Mouse (Mus musculus): ENCODE results near the gene Xpo5.

Gene Xpo5

DNA sequence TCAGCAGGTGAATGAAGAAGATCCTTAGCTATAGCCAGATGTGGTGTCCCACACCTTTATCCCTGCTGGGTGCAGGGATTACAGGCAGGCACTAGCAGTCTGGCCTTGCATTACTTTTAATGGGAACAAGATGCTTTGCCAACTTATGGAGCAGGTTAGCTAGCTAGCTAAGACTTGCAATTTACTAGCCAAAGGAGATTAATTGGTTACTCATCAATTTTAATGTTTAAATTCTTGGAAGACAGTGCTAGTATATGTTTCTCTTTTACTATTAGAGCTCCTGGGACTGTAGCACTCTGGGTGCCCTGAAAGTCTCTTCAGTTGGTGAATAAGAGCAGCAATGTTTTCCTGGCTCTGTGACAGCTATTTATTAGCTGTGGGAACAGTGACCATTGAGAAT is 4.1 kb downstream of the Xpo5 start:
- no peak for DNase-seq

DNA sequence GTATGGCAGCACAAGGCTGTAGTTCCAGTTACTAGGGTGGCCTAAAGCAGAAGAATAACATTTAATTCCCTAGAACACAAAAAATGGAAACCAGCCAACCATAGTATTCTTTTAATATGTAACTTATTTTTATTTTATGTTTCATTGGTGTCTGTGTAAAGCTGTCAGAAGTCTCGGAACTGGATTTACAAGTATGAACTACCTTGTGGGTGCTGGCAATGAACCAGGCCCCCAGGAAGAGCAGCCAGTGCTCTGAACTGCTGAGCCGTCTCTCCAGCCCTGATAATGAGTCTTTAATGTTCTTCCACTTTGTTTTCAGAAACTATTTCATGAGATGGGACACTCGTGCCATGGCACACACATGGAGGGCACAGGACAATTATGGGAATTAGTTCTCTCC is 8.0 kb downstream of the Xpo5 start:
- no peak for DNase-seq

DNA sequence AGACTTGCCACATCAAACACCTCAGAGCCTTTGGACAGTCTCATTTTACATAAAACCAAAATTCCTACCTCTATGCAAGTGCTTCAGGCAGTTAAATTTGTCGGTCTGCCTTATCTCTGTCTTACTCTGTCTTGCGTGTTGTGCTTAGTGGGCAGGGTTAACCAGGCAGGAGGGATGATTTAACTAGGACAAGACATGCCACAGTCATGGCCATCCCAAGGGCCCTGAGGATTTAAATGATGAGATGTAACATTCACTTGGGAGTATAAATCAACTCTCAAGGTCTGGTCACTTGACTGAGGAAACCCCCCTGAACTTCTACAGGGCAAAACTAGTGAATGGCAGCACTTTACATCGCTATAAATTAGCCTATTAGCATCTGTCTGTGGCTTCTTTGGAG is 19.0 kb downstream of the Xpo5 start:
- no peak for DNase-seq

DNA sequence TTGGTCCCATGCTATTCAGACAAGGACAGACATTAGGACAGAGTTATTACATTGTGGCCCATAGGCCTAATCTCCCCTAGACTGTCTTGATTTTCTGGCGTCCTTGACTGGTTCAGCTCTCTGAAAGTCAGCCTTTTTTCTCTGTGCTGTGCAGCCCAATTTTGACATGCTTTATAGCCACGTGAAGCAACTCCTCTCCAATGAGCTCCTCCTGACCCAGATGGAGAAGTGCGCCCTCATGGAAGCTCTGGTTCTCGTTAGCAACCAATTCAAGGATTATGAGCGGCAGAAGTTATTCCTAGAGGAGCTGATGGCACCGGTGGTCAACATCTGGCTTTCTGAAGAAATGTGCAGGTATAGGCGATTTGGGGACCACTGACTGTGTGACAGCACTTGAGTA is 25.0 kb downstream of the Xpo5 start:
- no peak for DNase-seq

DNA sequence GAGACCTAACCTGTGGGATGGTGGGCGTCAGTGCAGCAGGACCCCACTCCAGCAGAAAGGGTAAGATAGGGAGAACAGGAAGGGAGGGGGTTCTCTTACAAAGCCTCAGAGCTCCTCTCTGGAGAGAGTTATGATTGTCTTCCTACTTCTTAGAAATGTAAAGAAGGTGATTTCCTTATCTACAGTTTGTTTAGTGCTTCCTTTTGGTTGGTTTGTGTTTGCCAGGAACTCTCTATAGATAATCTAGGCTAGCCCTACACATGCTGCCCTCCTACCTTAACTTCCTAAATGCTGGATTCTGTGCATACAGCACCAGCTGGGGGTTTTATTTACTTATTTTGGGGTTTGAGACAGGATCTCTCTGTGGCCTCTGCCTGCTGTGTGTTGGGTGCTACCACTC is 33.5 kb downstream of the Xpo5 start:
- no peak for DNase-seq

DNA sequence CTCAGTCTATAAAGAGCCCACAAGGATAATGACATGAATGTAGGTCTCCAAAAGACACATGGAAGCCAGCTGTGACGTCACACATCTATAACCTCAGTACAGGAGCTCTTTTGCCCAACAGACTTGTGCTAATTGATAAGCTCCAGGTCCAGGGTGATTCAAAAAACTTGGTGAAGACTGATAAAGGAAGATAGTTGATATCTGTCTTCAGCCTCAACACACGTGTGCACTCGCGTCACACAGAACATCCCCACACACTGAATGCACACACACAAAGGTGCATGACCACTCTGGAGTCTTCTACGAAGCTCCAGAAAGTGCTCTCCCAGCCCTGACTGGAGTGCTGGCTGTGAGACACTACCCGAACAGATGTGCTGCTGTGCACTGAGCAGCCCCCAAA is 34.5 kb downstream of the Xpo5 start:
- DNase-seq, result no peak

DNA sequence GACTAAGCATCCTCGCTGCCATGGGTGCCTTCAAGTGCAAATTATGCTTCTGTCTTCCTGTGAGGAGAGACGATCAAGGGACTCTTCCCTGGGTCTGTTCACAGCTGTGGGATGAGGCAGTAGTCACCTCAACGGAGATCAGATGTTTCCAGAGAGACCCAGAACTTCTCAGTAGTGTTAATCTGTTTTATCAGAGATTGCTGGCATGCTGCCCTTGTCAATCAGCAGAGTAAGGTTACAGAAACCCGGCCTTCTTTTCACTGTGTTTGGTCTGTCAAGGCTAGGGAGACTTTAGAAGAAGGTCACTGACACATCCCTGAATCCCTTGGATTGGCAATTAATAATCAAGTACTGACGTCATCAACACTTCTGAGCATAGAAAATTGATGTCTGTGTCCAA is 34.9 kb downstream of the Xpo5 start:
- no peak for DNase-seq

DNA sequence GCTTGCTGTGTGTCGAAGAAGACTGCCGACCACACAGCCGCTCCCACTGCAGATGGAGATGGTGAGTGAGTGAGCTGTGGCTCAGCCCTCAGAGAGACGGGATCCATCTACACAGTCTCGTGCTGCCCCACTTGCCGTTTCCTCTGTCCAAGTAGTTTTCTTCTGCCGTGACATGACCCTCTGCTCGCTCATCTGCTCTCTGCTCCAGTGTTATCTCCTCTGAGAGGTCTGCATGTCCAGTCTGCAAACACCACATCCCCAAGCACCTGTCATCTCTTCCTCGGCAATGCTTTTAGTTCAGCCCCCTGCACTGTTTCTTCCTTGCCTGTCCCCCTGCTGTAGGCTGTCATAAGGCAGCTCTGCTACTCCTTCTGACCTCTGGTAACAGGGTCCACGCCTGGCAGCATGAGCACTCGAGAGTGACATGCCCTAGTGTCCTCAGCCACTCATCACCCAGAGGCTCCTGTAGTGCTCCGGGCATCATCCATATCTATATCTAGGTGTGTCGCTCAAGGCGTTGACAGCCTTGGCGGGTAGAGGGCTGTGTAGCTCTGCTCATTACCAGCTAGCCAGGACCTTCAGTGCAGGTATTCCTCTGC is 37.0 kb downstream of the Xpo5 start:
- DNase-seq, result no peak

DNA sequence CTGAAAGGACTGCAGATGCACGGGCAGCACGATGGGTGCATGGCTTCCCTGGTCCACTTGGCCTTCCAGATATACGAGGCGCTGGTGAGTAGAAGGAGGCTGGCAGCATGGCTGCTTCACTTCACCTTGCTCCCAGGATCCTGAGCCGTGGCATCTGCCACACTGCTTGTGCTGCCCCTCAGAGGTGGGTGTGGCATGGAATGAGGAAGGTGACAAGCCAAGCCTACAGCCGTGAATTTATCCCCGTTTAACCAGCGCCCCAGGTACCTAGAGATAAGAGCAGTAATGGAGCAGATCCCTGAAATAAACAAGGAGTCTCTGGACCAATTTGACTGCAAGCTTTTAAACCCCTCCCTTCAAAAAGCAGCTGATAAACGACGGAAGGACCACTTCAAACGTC is 38.9 kb downstream of the Xpo5 start:
- DNase-seq, result peak; percentile 7

DNA sequence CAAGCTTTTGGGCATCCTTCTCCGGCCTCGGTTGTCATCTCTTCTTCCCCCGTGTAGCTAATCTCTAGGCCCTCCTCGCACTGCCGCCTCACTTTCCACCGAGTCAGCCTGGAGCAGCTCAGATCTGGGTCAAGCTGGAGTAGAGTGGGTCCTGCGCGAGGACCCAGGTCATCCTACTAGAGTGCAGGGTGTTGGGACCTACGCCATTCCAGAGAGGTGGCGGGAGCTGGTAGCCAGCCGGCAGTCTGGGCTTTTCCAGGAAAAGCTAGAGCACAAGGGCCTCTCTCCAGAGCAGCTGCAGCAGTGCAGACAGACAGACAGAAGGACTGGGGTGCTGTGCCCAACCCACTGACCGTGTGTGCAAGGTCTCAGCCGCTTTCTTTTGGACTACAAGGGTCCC is 39.7 kb downstream of the Xpo5 start:
- peak; percentile 5 for DNase-seq

DNA sequence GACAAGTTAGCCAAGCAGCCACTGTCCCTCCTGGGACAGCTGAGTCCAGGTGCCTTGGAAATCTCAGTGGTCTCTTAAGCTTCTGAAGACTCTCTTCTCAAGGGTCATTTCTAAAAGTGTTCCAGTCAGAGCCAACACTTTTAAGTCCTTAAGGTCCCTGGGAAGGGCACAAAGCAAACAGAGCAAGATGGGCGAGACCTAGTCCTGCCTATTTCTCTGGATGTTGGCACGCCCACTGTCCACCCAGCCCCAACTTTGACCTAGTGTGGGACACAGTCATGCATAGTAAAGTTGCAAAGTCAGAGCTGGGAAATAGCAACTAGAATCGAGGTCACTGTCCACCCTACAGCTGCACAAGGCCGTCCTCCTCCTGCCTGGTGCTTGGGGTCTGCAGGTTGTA is 40.4 kb downstream of the Xpo5 start:
- no peak for DNase-seq

DNA sequence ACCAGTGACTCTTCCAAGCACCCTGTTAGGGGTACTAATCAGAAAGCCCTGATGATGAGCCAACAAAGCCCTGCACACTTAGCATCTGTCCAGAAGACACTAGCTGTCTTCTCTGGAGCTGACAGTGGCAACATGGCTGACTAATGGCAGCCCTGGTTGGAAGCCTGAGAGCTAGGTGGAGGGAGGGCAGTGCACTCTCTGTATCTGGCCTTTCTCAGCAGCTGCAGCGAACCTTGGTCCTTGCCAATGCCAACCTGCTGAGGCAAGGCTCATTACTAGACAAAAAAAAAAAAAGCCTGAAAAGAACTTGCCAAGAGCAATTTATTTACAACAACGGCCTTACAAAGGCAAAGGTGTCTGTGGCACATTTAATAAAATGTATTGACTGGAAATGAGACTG is 41.0 kb downstream of the Xpo5 start:
- no peak for DNase-seq

DNA sequence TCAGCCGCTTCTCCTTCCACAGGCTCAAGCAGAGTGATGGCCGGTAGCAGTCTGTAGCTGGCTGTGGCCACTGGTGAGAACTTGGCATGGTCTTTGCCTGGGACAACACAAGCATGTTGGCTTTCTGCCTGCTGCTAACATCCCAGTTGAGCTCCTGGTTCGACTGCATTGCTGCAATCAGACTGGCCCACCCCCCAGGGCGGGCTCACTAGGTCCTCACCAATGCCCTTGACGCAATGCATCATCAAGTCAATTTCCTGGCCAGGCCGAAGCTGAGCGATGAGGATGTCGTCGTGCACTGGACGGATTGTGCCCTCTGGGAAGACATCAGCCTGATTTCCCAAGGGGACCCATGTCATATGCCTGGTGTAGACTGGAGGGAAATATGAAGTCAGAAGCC is 42.0 kb downstream of the Xpo5 start:
- peak; percentile 29 for DNase-seq

DNA sequence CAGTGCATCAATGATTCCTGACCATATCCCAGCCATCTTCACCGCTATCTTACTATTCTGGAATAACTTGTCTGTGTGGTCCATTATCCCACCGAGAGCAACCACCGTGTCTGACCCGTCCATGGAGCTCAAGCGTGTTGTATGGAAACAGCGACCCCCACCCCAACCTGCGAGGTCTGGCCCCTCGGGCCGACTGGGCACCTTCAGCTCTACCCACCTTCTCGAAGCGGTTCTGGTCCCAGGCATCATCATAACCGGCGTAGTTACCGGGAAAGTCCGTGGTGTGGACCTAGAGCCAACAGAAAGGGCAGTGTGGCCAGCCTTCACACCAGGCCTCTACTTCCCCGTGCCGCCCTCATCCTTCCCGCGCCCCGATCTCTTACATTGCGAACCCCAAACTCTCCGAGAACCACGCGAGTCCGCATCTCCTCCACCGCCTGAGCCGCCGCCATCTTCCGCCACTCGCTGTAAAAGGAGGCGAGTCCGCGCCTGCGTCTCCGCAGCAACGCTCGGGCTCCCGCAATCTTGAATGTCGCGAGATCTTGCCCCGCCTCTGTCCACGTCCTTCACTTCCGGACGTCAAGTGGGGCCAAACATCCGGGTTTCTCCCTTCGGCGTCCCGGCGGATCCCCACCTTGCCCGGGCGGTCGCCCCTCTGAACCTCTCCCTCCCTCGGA is 45.1 kb downstream of the Xpo5 start, which contains the start of the genes Polr1c and Yipf3:
TSS of gene Polr1c (minus strand) at position 543 of the 677 bp plus-strand sequence.
TSS of gene Yipf3 (plus strand) at position 569 of the 677 bp plus-strand sequence.
- DNase-seq, result peak; percentile 94

DNA sequence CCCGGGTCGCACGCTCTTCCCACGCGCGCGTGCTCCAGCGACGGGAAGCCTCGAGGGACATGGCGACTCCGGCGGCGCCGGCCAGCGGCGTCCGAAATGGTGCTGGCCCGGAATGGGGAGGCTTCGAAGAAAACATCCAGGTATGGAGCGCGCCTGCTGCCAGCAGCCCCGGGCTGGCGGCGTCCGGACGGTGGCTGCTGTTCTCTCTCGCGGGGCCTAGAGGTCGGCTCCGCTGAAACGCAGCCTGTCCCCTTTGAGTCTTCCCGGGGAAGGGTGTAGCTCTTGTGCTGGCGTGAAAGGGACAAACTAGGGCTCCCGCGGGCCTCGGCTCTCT is 45.6 kb downstream of the Xpo5 start:
- DNase-seq, result no peak

DNA sequence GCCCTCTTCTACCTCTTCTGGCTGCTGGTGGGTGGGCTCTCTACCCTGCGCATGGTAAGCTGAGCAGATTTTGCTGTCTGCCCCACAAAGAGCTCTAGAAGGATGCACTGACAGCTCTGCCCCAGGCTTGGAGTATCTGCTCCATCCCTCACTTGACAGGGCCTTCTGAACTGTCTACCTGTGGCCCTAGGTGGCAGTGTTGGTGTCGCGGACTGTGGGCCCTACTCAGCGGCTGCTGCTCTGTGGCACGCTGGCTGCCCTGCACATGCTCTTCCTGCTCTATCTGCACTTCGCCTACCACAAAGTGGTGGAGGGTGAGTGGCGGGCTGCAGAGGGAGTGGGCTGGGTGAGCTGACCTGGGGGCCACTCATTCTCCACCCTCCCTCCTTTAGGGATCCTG is 48.6 kb downstream of the Xpo5 start:
- no peak for DNase-seq

DNA sequence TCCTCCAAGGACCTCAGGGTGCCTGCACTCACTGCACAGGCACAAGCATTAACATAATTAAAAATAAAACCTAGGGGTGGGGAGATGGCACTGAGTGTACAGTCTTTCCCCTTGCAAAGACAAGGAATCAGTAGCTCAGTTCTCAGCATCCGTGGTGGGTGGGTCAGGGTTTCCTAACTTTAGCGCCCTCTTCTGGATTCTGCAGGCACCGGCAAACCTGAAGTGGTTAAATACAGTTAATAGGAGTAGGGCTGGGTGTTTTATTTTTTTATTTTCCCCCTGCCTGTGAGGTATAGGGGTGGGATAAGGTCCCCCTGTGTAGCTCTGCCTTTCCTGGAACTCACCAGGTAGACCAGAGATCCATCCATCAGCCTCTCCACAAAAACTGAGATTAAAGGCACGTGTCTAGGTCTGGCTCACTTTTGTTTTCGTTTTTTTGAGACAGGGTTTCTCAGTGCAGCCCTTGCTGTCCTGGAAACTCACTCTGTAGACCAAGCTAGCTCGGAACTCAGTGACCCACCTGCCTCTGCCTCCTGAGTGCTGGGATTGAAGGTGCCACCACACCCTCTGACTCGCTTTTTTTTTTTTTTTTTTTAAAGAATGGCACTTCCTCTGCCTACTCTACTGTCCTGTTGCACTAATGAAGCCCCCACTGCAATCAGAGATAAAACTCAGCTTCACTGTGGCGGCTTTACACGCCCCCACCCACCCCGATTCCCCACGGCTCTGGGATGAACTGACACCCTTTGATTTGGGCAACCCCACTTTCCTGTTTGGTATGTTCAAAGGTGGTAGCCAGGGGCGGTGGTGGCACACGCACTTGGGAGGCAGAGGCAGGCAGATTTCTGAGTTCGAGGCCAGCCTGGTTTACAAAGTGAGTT is 50.2 kb downstream of the Xpo5 start:
- DNase-seq, result no peak

DNA sequence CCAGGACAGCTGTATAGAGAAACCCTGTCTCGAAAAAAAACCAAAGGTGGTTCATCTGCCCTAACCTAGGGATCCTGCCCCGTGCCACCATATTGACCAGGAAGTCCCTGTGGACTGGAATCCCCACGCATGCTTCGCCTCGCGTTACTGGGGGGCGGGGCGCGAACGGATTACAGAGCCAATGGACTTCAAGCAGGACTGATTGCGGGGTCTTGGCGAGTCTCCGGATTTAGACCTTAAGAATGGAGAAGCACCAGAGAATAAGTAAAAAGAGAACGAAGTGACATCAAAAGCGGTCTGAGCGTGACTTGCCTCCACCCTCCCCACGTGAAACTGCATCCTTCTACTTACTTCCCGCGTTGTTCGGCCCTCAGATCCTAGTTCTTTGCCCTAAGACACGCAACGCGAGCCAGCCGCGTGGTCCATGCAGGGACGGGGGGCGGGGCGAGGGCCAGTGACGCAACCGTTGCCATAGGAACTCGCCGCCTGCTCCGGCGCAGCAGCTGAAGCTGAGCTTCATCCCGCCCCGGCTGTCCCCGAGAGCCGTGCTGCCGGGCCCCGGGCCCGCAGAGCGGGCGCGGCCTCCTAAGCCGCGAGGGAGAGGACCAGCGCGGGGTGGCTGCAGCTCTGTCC is 51.0 kb downstream of the Xpo5 start, which contains the start of gene Lrrc73:
TSS of gene Lrrc73 (plus strand) at position 80 of the 633 bp plus-strand sequence.
- peak; percentile 89 for DNase-seq

DNA sequence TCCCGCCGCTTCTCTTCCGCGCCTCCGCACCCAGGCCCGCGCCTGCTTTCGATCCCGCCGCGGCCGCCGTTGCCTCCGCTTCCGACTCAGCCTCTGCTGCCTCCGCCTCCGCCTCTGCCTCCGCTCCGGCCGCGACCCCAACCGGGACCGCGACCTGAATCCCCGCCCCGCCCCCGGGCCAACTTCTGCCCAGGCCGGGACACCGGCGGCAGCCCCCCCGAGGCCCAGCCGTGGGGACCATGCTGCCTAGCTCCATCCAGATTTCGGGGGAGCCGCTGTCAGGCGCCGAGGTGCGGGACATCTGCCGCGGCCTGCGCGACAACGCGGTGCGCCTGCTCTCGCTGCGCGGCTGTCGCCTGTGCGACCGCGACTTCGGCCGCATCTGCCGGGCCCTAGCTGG is 51.5 kb downstream of the Xpo5 start:
- DNase-seq, result peak; percentile 60

DNA sequence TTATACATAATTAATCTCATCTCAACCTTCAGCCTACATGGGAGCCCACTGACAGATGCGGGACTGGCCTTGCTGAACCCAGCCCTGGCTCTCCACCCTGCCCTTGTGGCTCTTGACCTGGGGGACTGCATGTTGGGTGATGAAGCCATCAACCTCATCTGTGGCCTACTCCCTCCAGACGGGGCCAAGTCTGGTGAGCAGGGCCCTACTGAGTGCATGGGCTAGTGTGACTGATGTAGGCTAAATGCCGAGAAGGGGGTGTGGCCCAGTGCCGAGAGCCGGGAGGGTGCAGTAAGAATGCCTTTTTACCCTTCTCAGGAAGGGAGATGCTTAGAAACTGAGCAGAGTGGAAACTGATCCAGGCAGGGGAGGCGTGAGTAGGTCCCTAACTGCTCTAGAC is 52.6 kb downstream of the Xpo5 start:
- DNase-seq, result peak; percentile 38

DNA sequence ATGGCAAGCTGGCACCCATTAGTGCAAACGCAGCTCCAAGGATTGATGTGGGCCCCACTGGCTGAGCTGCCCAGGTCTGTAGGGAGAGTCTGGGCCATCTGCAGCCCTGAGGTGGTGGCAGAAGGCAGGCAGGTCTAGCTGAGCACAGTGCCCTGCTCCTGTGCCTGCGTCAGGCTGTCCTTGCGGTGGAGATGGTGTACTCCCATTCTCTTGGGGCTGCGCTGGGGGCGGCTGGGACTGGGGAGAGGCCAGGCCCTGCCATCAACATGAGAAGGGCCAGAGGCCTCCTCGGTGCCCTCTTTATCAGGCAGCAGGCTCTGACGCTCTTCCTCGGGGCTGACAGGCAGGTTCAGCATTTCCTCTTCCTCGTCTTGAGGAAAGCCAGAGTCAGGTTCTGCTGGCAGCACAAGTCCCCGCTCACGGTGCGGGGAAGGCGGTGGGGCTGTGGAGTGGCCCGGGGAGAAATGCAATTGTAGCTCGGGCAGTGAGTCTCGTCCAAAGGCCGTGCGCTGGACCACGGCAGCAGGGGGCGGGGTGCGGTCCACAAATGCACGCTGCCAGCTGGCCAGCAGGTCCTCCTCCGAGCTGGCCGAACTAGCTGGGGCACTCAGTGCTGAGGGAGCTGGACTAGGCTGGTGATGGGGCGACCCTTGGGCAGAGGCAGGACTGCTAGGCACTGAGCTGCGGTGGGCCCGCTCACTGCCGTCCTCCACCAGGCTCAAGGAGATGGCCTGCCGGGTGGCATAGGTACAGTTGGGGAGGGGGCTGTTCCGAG is 55.9 kb downstream of the Xpo5 start:
- DNase-seq, result no peak

DNA sequence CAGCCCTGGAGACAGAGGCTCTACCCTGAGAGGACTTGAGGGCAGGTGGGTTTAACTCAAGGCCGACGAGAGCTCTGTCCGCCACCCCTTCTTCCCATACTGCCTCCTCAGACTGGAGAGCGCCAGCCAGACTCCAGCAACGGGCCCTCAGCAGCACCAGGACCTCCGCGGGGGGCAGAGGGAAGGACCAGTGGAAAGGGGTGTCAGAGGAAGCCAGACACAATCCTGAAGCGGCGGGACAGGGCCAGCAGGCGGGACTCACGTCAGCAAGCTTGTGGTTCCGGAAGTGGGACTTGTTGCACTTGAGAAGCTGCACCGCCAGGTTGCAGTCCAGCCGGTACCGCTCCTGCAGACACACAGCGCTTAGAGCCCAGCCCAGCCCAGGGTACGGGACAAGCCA is 57.1 kb downstream of the Xpo5 start:
- no peak for DNase-seq

DNA sequence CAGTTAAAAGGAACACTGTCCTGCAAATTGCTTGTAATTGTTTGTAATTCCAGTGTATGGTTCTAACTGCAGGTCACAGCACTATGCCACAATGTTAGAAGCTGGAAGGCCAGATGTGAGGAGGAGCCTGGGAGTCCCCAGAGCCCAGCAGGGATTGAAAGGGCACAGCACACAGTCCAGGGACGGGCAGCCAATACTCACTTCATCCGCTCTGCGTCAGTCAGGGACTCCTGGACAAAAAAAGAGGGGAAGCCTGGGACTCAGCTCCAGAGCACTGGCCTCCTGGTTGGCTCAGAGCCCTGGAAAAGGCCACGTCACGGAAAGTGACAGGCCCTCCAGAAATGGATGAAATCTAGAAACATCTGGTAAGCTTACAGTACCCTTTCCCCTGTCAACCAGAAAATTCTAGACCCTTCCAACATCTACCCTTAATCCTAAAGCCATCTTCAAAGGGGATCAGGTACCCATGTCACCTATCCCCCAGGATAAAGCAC is 59.7 kb downstream of the Xpo5 start:
- DNase-seq, result no peak

Measured in cerebellum, adult 11-12 months (tissue).